Mouse (Mus musculus) liver, embryonic 14.5 days (tissue): ENCODE results near the gene Lhcgr.

ENCODE experiments used
- CTCF ChIP-seq: IDR thresholded peaks from 2 replicates; pipeline ENCODE4 v1.5.1; 2016; ENCODE audit warnings: antibody characterized with exemption, low read depth, control low read depth
- EP300 ChIP-seq: IDR thresholded peaks from 2 replicates; pipeline ENCODE4 v1.6.1; 2016; ENCODE audit warnings: antibody characterized with exemption, low read depth

DNA sequence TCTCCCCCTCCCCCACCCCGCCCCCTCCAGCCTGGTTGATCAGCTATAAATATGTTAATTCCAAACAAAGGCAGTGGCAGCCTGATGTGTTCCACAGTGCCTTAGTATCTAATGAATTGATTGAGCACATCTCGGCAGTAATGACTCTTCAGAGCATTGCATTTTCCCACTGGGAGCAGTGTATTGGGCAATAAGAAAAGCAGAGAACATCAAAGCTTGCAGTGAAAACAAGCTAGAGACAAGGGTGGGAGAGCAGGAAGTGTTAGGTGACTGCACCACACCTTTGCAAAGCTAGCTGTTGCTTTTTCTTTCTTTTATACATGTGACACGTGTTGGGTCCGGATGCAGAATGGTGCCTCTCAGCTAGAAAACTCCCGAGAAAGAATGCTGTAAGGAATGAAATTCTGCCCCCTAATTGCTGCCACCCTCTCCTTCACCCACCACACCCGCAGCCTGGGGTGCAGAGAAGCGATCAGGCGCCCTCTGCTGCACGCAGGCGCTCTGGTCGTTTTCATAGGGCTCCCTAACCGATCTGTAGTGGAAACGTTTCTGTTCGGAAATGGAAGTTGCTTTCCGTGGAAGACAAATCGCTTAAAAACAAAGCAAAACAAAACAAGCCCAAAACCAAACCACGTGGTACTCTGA is 38.8 kb downstream of the Lhcgr start:
- TF ChIP-seq EP300: no peak
- peak; percentile 53 for TF ChIP-seq CTCF
